Mouse (Mus musculus) cerebellum, adult 2 months (tissue): ENCODE data around the gene Kdm7a.

Source experiments
- CTCF ChIP-seq: fragments of 200-500 bp; IDR thresholded peaks from 2 replicates; pipeline ENCODE4 v1.5.1; 2011; ENCODE audit warnings: low read depth, mild to moderate bottlenecking, control low read depth, low read length, moderate library complexity, borderline replicate concordance; ENCODE audit not compliant: insufficient read depth
- POLR2A ChIP-seq: fragments of 200-500 bp; IDR thresholded peaks from 2 replicates; pipeline ENCODE4 v1.6.1; 2011; ENCODE audit warnings: low read length, control low read depth, borderline replicate concordance; ENCODE audit not compliant: insufficient read depth

DNA sequence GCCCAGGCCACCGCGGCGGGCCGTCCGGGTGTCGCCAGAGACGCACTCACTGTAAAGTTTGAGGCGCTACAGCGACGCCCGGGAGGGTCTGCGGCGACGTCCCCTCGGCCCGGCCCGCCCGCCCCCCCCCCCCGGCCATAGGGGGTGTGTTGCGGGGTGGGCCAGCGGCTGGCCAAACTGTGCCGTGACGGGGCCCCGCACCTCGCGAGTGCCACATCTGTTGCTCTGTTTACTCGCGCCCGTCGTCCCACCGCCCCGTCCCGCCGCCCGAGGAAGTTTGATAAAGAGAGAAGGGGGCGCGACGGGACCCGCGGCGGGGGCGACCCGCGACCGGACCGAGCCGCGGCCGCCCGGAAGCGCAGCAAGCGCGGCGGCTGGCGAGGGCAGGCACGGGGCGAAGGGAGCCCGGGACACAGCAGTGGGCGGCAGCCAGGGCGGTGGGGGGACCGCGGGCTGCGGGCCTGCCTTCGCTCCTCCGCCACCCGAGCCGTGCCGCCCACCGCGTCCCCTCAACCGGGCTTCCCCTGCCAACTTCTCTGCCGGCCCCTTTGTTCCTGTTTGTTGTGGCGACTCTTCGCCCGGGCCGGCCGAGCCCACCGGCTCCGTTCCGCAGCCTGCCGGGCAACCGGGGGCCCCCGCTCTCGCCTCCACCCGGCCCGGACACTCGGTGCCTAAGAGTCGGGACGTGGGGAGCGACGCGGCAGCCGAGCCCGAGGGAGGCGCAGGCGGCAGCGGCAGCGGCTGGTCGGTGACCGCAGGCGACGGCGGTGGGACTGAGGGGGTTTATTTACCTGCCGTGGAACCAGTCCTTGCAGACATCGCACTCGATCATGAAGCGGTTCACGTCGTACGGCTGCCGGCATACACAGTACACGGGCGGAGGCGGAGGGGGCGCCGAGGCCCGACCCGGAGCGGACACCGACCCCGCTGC, 674 bp downstream of the Kdm7a start:
- TF ChIP-seq CTCF (no peak), POLR2A (no peak)
